Mouse (Mus musculus) CD8-positive naive resting alpha-beta T cell, adult 2 months (primary cell): ENCODE measurements around the gene Spata31.

Experiments used
- DNase-seq, 2 experiments: peaks; one replicate each; pipeline ENCODE4 v3.0.0; 2022; ENCODE audit warnings: low read depth in 2 of 2, low spot score in 2 of 2

Gene Spata31

GRCm38 (mm10) chr13:64917191-64917590, at the start of gene Spata31:
Gene Spata31, plus strand, starts transcription at chr13:64917406.
- no peak for DNase-seq

DNA sequence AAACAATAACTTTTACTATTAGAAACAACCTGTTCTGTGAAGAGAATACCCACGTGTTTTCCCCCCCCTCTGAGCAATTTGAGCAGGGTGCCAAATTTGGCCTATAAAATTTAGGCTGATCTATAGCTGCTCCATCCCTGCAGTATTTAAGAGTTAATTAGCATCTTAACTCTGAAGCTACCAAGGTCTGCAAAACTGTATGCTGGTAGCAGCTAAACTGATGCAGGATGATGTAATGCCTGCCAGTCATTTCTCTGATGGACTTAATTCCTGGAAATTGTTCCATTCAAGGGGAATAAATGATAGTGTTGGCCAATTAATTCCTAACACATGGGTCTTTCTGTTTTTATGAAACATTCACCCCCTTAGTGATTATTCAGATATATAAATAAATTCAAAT, 14.1 kb upstream of the Spata31 start:
- no peak for DNase-seq

DNA sequence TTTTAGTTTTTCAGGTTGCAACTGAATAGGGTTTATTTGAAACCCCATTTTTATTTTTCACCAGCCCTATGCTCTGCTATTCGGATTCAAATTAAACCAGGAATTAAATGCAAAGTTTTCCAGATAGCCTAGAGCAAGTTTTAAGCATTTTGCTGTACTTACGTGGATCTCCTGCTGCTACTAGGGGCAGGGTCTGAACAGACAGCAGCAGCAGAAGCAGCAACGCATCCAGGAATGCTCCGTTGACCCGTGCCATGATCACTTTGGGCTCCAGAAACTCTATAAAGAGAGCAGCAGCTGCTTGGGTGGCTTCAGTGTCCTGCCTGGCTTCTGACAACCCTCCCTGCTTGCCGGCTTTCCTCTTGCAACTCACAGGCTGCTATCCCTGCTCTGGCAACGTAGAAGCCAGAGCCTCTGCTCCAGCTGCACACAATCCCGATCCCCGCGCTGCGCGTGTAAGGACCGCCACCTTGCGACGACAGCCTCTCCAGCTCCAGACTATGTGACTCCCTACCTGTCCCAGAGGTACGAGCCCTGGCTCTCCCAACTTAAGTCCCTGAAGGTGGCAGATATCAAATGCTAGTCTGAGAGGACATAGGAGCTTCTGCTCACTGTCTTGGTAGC, 13.5 kb upstream of the Spata31 start, which contains the start of gene Cntnap3:
Gene Cntnap3, minus strand, starts transcription at position 371 of the 624 bp plus-strand sequence.
- DNase-seq = no peak
